Mouse (Mus musculus) induced T-regulatory cell, adult 2 months (primary cell): ENCODE data around the gene Nek11.
A peak's percentile ranks its signal among the peaks of the same experiment; 100 is the strongest.
"Not testable (repeated sequence)": the region's sequence is repeated elsewhere in the genome, so short reads cannot be mapped to it uniquely, and the experiment has no call there.

Experiments
- DNase-seq: peaks from one replicate; pipeline ENCODE4 v3.0.0-alpha.2; 2012; ENCODE audit warnings: low read depth

The Nek11 gene

DNA sequence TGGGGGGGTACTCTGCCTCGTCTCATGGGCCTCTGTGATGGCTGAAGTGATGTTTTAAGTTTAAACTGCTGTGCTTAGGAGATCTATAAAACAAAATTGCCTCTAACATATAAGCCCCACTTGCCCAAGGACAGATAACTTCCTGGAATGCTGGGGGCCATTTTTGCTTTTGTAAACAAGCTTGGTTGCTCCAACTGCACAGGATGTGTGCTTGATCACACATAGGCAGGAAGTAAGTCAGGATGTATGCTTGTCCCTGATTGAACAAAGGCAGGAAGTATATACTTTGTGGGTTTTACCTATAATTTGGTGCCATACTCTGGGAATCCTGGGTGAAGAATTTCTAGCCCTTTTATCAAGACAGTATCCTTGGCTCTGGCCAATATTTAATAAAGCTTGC lies 258.9 kb downstream of the Nek11 start:
- DNase-seq = no peak

DNA sequence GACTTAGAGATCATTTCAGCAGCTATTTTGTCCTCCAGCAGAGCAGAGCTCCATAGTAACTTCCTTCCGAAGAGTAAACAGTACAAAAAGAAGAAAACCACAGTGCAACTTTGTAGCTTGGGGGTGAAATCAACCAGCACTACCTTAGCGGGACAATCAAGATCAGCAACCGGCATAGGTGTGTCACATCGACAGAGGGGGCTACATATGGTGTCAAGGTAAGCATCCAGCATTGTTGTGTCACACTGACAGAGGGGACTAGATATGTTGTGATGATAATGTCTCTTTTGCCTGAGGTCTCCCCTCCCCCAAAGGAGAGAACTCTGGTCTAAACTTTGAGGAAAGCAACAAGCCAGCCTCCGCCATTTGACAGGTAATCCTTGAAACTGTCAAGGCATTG lies 260.8 kb downstream of the Nek11 start:
- DNase-seq = peak; percentile 20

DNA sequence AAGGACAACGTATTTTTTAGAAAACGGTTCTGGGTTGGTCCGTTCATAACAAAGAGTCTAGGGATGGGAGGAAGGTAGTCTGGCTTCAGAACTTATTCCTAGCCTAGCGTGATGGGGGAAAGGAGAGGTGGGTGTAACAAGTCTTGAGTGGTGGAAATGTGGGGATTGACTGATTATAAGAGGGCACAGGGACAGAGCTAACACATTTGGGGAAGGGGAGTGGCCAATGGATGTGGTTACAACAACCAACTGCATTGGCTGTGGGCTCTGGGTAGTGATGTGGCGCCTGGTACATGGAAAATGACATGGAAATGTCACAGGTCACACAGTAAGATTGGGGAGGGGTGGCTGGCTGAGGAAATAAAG lies 263.3 kb downstream of the Nek11 start:
- no peak for DNase-seq

DNA sequence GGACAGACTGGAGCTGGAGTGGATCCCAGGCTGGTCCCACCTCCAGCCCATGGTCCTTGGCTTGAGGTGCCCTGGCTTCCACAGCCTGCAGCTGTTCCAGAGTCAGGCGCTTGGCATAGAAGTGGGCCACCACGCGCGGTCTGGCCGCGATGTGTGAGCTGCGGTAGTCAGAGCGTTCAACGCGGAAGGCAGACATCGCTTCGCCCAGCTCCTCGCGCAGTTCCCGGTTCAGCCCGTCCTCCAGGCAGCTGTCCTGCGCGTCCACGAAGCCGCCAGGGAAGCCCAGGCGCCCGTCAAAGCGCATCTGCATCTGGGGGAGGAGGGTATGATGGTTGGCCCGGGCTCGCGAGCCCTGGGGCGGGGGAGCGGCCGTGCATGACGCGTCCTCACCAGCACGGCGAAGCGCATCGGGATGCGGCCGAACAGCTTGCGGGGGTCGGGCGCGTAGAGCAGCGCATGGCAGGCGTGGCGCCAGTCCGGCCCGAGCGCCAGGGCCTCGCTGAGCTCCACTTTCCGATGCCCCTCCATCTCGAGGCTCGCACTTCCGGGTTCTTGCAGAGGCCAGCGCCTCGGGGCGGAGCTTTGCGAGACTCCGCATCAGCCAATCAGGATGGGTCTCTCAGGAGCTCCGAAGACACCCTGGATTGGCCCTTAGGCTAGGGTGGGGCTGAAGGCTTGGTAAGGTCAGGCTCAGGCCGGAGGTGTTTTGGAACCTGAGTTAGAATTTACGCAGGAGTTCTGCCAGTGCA lies 263.9 kb downstream of the Nek11 start, which contains the start of gene Nudt16:
Nudt16 (minus strand) TSS at position 572 of the 749 bp plus-strand sequence.
- DNase-seq = peak; percentile 95

DNA sequence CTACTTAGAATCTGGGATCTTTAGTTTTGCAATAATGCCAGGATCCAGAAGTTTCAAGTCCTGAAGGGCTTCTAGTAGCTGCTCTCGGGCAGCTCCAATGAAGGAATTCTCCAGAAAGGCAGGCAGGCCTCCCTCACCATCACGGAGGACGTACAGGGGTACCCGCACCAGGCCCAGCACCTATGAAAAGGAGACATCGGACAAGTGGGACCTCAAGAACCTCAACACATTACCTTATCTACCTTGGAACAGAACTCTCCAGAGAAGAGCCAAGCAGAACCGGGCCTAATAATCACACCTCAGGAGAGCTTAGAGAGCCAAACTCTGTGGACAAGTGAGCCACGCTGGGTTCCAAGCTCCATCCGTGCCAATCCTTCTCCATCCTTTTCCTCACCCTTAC lies 265.0 kb downstream of the Nek11 start:
- no peak for DNase-seq

DNA sequence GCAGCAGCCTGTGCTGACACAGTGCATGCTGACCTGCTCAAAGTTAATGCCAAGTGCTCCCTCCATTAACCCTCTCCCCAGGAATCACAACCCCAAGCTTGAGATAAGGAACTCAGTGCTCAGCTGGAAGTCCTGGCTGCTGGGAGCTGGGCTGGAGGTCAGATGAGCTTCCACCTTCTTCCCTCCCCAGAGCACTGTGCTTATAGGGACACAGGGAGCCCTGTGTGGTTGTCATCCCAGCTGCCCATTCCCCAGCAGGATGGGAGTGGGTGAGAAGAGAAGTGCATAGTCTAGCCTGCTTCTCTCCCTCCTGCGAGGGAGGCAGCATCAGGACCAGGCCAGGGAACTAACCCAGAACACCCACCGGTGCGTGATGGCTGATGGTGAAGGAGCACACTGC lies 270.1 kb downstream of the Nek11 start:
- DNase-seq = not testable (repeated sequence)
